ENCODE assay signal across 9 mouse cellular contexts in the genomic region with DNA sequence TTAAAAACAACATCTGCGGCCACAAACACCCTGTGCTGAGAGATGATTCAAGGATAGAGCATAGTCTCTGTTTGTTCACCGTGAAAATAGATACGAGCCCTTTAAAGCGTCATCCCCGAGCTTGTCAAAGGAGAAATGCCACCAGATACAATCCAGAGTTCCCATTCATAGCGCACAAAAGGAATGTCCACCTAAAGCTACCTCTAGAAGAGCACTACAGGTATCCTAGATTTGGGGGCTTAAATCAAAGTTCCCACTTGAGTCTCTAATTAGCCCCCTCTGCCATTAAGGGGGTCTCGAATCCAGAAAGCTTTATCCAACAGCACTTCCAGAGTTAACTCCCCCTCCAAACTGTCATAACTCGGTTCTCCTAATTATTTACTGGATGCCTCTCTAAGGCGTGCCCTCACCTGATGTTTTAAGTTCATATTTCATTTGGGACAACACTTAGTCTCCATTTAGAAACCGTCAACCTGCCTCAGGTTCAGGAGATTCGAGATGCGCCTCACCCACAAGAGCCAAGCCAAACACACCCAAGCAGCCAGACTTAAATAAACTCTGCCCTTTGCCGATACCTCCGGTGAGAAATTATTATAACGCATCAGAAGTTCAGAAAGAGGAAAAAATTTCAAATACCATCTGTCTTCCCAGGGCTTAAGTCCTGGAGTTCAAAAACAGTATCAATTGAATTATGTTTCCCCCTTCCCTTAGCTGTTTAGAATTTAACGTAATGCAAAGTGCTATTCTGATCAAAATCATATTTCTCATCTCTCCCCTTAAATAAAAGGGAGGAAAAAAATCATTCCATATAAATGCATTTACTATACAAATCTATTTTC.
DNase-seq lines count a peak whose midpoint lies in the region; ATAC-seq lines count a peak whose summit lies in the region.
"Had no signal": no experiment of that assay in that cellular context is flagged by ENCODE, and none has a peak within 500 bp of the region (broad histone marks: within the 10 kb centered on the region; RNA-seq: fewer than 3 reads in every experiment).

No protein-coding gene starts in this region.

- H3K9me3 ChIP-seq in heart, embryonic 13.5 days, result no peaks in the 10 kb centered on the region
- H3K9me3 ChIP-seq in forebrain, embryonic 15.5 days, result no peaks in the 10 kb centered on the region
- H3K9me3 ChIP-seq in midbrain, embryonic 10.5 days (replicated peaks), result no peaks in the 10 kb centered on the region

- 30% methylated on average over 16 of the region's 16 CpGs for WGBS in heart, embryonic 13.5 days
- 19% methylated on average over 16 of the region's 16 CpGs for WGBS in forebrain, embryonic 15.5 days
- 48% methylated on average over 16 of the region's 16 CpGs for WGBS in midbrain, embryonic 10.5 days

- peak overlapping the region; percentile 59 for H3K4me3 ChIP-seq in heart, embryonic 13.5 days
- H3K4me3 ChIP-seq in forebrain, embryonic 15.5 days, result peak overlapping the region; percentile 57
- H3K4me3 ChIP-seq in midbrain, embryonic 10.5 days, result peak overlapping the region; percentile 59

- no peak overlapping the region for H3K27ac ChIP-seq in heart, embryonic 13.5 days (replicated peaks)
- peak overlapping the region; percentile 97 for H3K27ac ChIP-seq in forebrain, embryonic 15.5 days (replicated peaks)
- peak overlapping the region; percentile 92 for H3K27ac ChIP-seq in midbrain, embryonic 10.5 days (replicated peaks)

- ATAC-seq in heart, embryonic 13.5 days (ENCODE audit: extremely low read depth, insufficient number of reproducible peaks, low FRiP score, low TSS enrichment), result no peak
- ATAC-seq in forebrain, embryonic 15.5 days (replicated peaks), result no peak

- peak overlapping the region; percentile 76 for H3K4me2 ChIP-seq in heart, embryonic 13.5 days
- peak overlapping the region; percentile 57 for H3K4me2 ChIP-seq in forebrain, embryonic 15.5 days (replicated peaks)

- H3K9ac ChIP-seq in heart, embryonic 13.5 days, result peak overlapping the region; percentile 81
- peak overlapping the region; percentile 65 for H3K9ac ChIP-seq in forebrain, embryonic 15.5 days (replicated peaks)

- DNase-seq in heart, adult 8-10 months (ENCODE audit: low spot score), result no peak
- peak; percentile 30 to 52 for DNase-seq in cerebellum, postnatal 14 days
- DNase-seq in midbrain, embryonic 10.5 days (ENCODE audit: low spot score), result no peak
- no peak for DNase-seq in thymus, postnatal 0 days (ENCODE audit: low spot score)
- DNase-seq in liver, result no peak
- DNase-seq in adrenal gland, postnatal 36 days, result no peak
- DNase-seq: thymus, postnatal 14 days had no signal

- H3K4me1 ChIP-seq in heart, embryonic 13.5 days, result peaks cover 27% of the 10 kb centered on the region
- peaks cover 27% of the 10 kb centered on the region for H3K4me1 ChIP-seq in forebrain, embryonic 15.5 days
- H3K4me1 ChIP-seq in midbrain, embryonic 10.5 days, result peaks cover 70% of the 10 kb centered on the region

- 0 out of 2 replicates have a peak, but pooled peaks cover 8% of the 10 kb centered on the region for H3K27me3 ChIP-seq in heart, embryonic 13.5 days (replicated peaks)
- no peaks in the 10 kb centered on the region for H3K27me3 ChIP-seq in forebrain, embryonic 15.5 days
- H3K27me3 ChIP-seq in midbrain, embryonic 10.5 days (ENCODE audit: low read depth, poor library complexity, severe bottlenecking), result no peaks in the 10 kb centered on the region

- H3K36me3 ChIP-seq in heart, embryonic 13.5 days, result no peaks in the 10 kb centered on the region
- H3K36me3 ChIP-seq in forebrain, embryonic 15.5 days, result no peaks in the 10 kb centered on the region
- no peaks in the 10 kb centered on the region for H3K36me3 ChIP-seq in midbrain, embryonic 10.5 days

Comparison
In these comparisons a context has a peak if more than half of its experiments do, and no peak if none do; other contexts are left out.
1. DNase-seq: peak in cerebellum, postnatal 14 days (2 of 2); none in heart, adult 8-10 months (single experiment), midbrain, embryonic 10.5 days (single experiment), thymus, postnatal 0 days (single experiment), liver (single experiment) and adrenal gland, postnatal 36 days (0 of 2).
2. Peak in every context shown above with its lines, with median percentiles within 50 percentile points of each other: H3K4me3 ChIP-seq.